Mouse (Mus musculus): ENCODE results near the gene Ddit4.

- TF ChIP-seq CTCF (IDR thresholded peaks at IDR 0.05; ENCODE audit: insufficient read depth, low read depth, low read length) (no peak), POLR2A (IDR thresholded peaks at IDR 0.05; ENCODE audit: insufficient read depth, low read depth, low read length) (no peak)
Measured at GRCm38 (mm10) chr10:59997591-59997990, 46.0 kb upstream of the Ddit4 start.

Data from olfactory bulb, adult 2 months (tissue).